Mouse (Mus musculus): Measurements from ENCODE around the gene Ccl3. TPM values are rescaled to one million over a fixed set of nuclear protein-coding genes. Genes with fewer than 3 reads are reported as not detected.

Ccl3 gene
- total and polyA plus RNA-seq, 2 experiments from 2014 or later, result 0.62 to 1.0 TPM

GRCm38 (mm10) chr11:83639533-83639932 lies 9.6 kb downstream of the Ccl3 start:
- H3K27me3 ChIP-seq (ENCODE audit: insufficient read depth, low read length), result no peaks in the 10 kb centered on the region
- no peak overlapping the region for H3K4me3 ChIP-seq (ENCODE audit: low read depth, low read length)
- no peak overlapping the region for H3K9ac ChIP-seq
- no peak overlapping the region for H3K27ac ChIP-seq (ENCODE audit: low read depth, low read length)
- TF ChIP-seq CTCF (IDR thresholded peaks at IDR 0.05; ENCODE audit: low read depth), result no peak
- 70% methylated on average over 3 of the region's 3 CpGs for WGBS
- no peaks in the 10 kb centered on the region for H3K9me3 ChIP-seq (ENCODE audit: low read length)
- no peak overlapping the region for H3K4me2 ChIP-seq (ENCODE audit: low read depth)
- no peaks in the 10 kb centered on the region for H3K36me3 ChIP-seq (ENCODE audit: insufficient read depth)
- H3K4me1 ChIP-seq (ENCODE audit: insufficient read depth), result no peaks in the 10 kb centered on the region
- no peak for DNase-seq
- no peak for ATAC-seq

GRCm38 (mm10) chr11:83638934-83639333 lies 10.2 kb downstream of the Ccl3 start:
- TF ChIP-seq CTCF (IDR thresholded peaks at IDR 0.05; ENCODE audit: low read depth), result no peak
- 62% methylated on average over 2 of the region's 2 CpGs for WGBS

GRCm38 (mm10) chr11:83636742-83637235 lies 12.4 kb downstream of the Ccl3 start:
- H3K4me1 ChIP-seq (ENCODE audit: insufficient read depth), result 0 out of 2 replicates have a peak, but pooled peaks cover 6% of the 10 kb centered on the region
- H3K4me2 ChIP-seq (ENCODE audit: low read depth), result no peak overlapping the region
- TF ChIP-seq CTCF (IDR thresholded peaks at IDR 0.05; ENCODE audit: low read depth), result no peak
- WGBS, result 87% methylated on average over 1 of the region's 1 CpGs
- H3K27ac ChIP-seq (ENCODE audit: low read depth, low read length), result no peak overlapping the region
- DNase-seq (no peak), ATAC-seq (no peak)
- no peaks in the 10 kb centered on the region for H3K9me3 ChIP-seq (ENCODE audit: low read length)
- no peaks in the 10 kb centered on the region for H3K36me3 ChIP-seq (ENCODE audit: insufficient read depth)
- H3K4me3 ChIP-seq (ENCODE audit: low read depth, low read length), result no peak overlapping the region
- no peaks in the 10 kb centered on the region for H3K27me3 ChIP-seq (ENCODE audit: insufficient read depth, low read length)
- H3K9ac ChIP-seq, result no peak overlapping the region

More at GRCm38 (mm10) chr11:83638934-83639333, 10.2 kb downstream of the Ccl3 start:
- Histone ChIP-seq H3K4me1 (ENCODE audit: insufficient read depth) (0 out of 2 replicates have a peak, but pooled peaks cover 3% of the 10 kb centered on the region), H3K36me3 (ENCODE audit: insufficient read depth) (no peaks in the 10 kb centered on the region), H3K4me2 (ENCODE audit: low read depth) (no peak overlapping the region), H3K9me3 (ENCODE audit: low read length) (no peaks in the 10 kb centered on the region), H3K27me3 (ENCODE audit: insufficient read depth, low read length) (no peaks in the 10 kb centered on the region), H3K27ac (ENCODE audit: low read depth, low read length) (no peak overlapping the region), H3K9ac (no peak overlapping the region), H3K4me3 (ENCODE audit: low read depth, low read length) (no peak overlapping the region)
- DNase-seq, result no peak
- no peak for ATAC-seq

- no peak overlapping the region for H3K4me3 ChIP-seq (ENCODE audit: low read depth, low read length)
- DNase-seq, result no peak
- WGBS, result 85% methylated on average over 2 of the region's 2 CpGs
- no peak for ATAC-seq
- H3K4me2 ChIP-seq (ENCODE audit: low read depth), result no peak overlapping the region
- 0 out of 2 replicates have a peak, but pooled peaks cover 6% of the 10 kb centered on the region for H3K4me1 ChIP-seq (ENCODE audit: insufficient read depth)
- TF ChIP-seq CTCF (IDR thresholded peaks at IDR 0.05; ENCODE audit: low read depth), result no peak
- no peaks in the 10 kb centered on the region for H3K9me3 ChIP-seq (ENCODE audit: low read length)
- H3K27me3 ChIP-seq (ENCODE audit: insufficient read depth, low read length), result no peaks in the 10 kb centered on the region
- no peaks in the 10 kb centered on the region for H3K36me3 ChIP-seq (ENCODE audit: insufficient read depth)
- H3K27ac ChIP-seq (ENCODE audit: low read depth, low read length), result 0 out of 2 replicates have a peak overlapping the region, but pooled peaks have one; percentile 45
- H3K9ac ChIP-seq, result no peak overlapping the region
Observed at GRCm38 (mm10) chr11:83634898-83635297, 14.3 kb downstream of the Ccl3 start.

- 22% methylated on average over 4 of the region's 4 CpGs for WGBS
- Histone ChIP-seq H3K9ac (no peak overlapping the region), H3K27me3 (ENCODE audit: insufficient read depth, low read length) (no peaks in the 10 kb centered on the region), H3K4me2 (ENCODE audit: low read depth) (no peak overlapping the region), H3K9me3 (ENCODE audit: low read length) (no peaks in the 10 kb centered on the region), H3K4me1 (ENCODE audit: insufficient read depth) (0 out of 2 replicates have a peak, but pooled peaks cover 6% of the 10 kb centered on the region), H3K36me3 (ENCODE audit: insufficient read depth) (no peaks in the 10 kb centered on the region), H3K4me3 (ENCODE audit: low read depth, low read length) (no peak overlapping the region), H3K27ac (ENCODE audit: low read depth, low read length) (peak overlapping the region; percentile 45)
- DNase-seq (peak; percentile 56), ATAC-seq (peak; percentile 85; the same call in 1 of the 2 replicates)
- TF ChIP-seq CTCF (IDR thresholded peaks at IDR 0.05; ENCODE audit: low read depth), result no peak
Observed at GRCm38 (mm10) chr11:83634425-83634824, 14.7 kb downstream of the Ccl3 start.

GRCm38 (mm10) chr11:83632744-83633143 lies 16.4 kb downstream of the Ccl3 start:
- Histone ChIP-seq H3K9me3 (ENCODE audit: low read length) (no peaks in the 10 kb centered on the region), H3K36me3 (ENCODE audit: insufficient read depth) (no peaks in the 10 kb centered on the region), H3K4me2 (ENCODE audit: low read depth) (no peak overlapping the region), H3K4me3 (ENCODE audit: low read depth, low read length) (no peak overlapping the region), H3K27me3 (ENCODE audit: insufficient read depth, low read length) (no peaks in the 10 kb centered on the region), H3K9ac (no peak overlapping the region), H3K4me1 (ENCODE audit: insufficient read depth) (0 out of 2 replicates have a peak, but pooled peaks cover 6% of the 10 kb centered on the region), H3K27ac (ENCODE audit: low read depth, low read length) (no peak overlapping the region)
- DNase-seq (no peak), ATAC-seq (no peak)
- WGBS, result 82% methylated on average over 4 of the region's 4 CpGs
- no peak for TF ChIP-seq CTCF (IDR thresholded peaks at IDR 0.05; ENCODE audit: low read depth)

GRCm38 (mm10) chr11:83631065-83631464 lies 18.1 kb downstream of the Ccl3 start:
- Histone ChIP-seq H3K4me1 (ENCODE audit: insufficient read depth) (0 out of 2 replicates have a peak, but pooled peaks cover 6% of the 10 kb centered on the region), H3K36me3 (ENCODE audit: insufficient read depth) (no peaks in the 10 kb centered on the region), H3K9ac (no peak overlapping the region), H3K27me3 (ENCODE audit: insufficient read depth, low read length) (no peaks in the 10 kb centered on the region), H3K4me3 (ENCODE audit: low read depth, low read length) (no peak overlapping the region), H3K27ac (ENCODE audit: low read depth, low read length) (no peak overlapping the region), H3K9me3 (ENCODE audit: low read length) (no peaks in the 10 kb centered on the region), H3K4me2 (ENCODE audit: low read depth) (no peak overlapping the region)
- 84% methylated on average over 2 of the region's 2 CpGs for WGBS
- no peak for ATAC-seq
- no peak for DNase-seq
- TF ChIP-seq CTCF (IDR thresholded peaks at IDR 0.05; ENCODE audit: low read depth), result no peak

All from forebrain, postnatal 0 days (tissue).